Mouse (Mus musculus) macrophage (primary cell): Measurements from ENCODE around the gene Slc26a9. TPM values are rescaled to one million over a fixed set of nuclear protein-coding genes. Genes with fewer than 3 reads are reported as not detected.

Experiments used
- H3K27ac ChIP-seq: fragments of 350-480 bp; formaldehyde crosslinking; 2 replicates; pipeline ENCODE4 v1.9.0; 2021
- H3K36me3 ChIP-seq: fragments of 350-480 bp; formaldehyde crosslinking; 2 replicates; pipeline ENCODE4 v1.9.0; 2021; ENCODE audit errors: inconsistent target
- H3K4me3 ChIP-seq: fragments of 350-480 bp; formaldehyde crosslinking; 2 replicates; pipeline ENCODE4 v1.9.0; 2021; ENCODE audit errors: inconsistent target
- H3K79me2 ChIP-seq: fragments of 350-480 bp; formaldehyde crosslinking; 2 replicates; pipeline ENCODE4 v1.9.0; 2021; ENCODE audit errors: inconsistent target
- WGBS: methylation state at CpG from one replicate; pipeline ENCODE4 v1.1.7; 2026; ENCODE audit warnings: inconsistent platforms; ENCODE audit not compliant: missing documents; 5-methylcytosine and 5-hydroxymethylcytosine counted together
- polyA plus RNA-seq: library from polyadenylated mRNA; stranded (reverse); fragments of 250-400 nt; gene quantifications from 3 replicates; pipeline ENCODE4 v1.2.4, GENCODE M21; 2018; ENCODE audit warnings: inconsistent platforms

Slc26a9 gene
- polyA plus RNA-seq, 1 experiment from 2014 or later: not detected

- Histone ChIP-seq H3K4me3 (no peak overlapping the region), H3K36me3 (no peaks in the 10 kb centered on the region), H3K27ac (no peak overlapping the region), H3K79me2 (no peaks in the 10 kb centered on the region)
- 61% methylated on average over 15 of the region's 15 CpGs for WGBS
These were observed 6.1 kb downstream of the Slc26a9 start for GRCm38 (mm10) chr1:131749706-131750545.

DNA sequence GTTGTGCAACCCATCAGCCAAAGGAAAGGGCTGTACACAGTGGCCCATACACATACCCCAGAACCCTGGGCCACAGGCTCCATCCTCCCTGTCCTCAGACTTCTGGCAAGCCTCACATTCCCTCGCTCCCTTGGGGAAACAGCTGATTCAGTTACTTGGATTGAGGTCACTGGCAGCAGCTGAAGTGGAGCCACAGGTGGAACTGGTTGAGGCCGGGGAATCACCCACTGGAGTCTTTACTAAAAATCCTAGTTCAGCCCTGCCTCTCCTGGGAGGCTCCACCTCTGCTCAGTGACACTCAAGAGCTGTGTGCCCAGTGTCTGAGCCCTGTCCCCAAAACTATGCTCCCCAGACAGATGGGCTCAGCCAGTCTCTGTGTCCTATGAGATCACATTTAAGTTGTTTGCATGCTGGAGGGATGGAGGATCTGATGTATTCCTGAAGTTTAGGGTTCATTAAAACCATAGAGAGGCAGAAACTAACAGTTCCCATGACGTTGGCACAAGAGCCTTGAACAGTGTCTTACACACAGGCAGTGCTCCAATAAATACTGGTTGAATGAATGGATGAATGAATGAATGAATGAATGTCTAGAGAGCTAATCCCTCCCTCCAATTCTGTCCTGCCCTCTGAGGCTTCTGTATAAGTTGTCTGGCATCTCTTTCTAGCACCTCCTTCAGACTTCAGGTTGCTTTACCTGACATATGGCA lies 7.5 kb downstream of the Slc26a9 start:
- Histone ChIP-seq H3K4me3 (no peak overlapping the region), H3K27ac (no peak overlapping the region), H3K36me3 (no peaks in the 10 kb centered on the region), H3K79me2 (no peaks in the 10 kb centered on the region)
- WGBS: 93% methylated on average over 3 of the region's 3 CpGs

- Histone ChIP-seq H3K79me2 (no peaks in the 10 kb centered on the region), H3K4me3 (no peak overlapping the region), H3K27ac (no peak overlapping the region), H3K36me3 (no peaks in the 10 kb centered on the region)
- 33% methylated on average over 10 of the region's 10 CpGs for WGBS
These were observed 8.1 kb downstream of the Slc26a9 start for GRCm38 (mm10) chr1:131751891-131752311.

DNA sequence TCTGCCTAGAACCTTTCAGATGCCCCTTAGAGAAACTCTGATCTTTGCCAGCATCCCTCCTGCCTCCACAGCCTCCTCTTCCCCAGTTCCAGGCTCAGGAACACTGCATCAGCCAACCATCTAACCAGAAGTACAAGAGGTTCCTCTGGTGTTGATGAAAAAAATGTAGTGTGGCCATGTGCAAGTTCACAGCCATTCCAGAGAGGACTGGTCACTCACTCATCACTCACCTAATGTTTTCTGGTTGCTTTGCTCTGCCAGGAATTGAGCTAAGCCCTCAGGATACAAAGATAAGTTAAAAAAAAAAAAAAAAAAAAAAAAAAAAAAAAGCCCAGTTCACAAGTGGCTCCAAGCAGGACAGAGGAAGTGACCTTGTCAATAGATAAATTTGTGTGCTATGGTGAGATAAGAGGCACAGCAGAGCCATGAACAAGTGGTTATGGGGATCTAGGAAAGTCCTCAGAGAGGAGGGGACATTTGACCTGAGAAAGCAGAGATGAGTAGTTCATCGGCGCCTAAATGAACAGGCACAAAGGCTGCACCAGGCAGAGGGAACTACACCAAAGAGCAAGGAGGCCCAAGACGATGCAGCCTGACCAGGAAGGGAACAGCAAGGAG lies 10.5 kb downstream of the Slc26a9 start:
- 18% methylated on average over 3 of the region's 3 CpGs for WGBS
- no peak overlapping the region for H3K27ac ChIP-seq
- no peaks in the 10 kb centered on the region for H3K36me3 ChIP-seq
- no peak overlapping the region for H3K4me3 ChIP-seq
- H3K79me2 ChIP-seq: no peaks in the 10 kb centered on the region

DNA sequence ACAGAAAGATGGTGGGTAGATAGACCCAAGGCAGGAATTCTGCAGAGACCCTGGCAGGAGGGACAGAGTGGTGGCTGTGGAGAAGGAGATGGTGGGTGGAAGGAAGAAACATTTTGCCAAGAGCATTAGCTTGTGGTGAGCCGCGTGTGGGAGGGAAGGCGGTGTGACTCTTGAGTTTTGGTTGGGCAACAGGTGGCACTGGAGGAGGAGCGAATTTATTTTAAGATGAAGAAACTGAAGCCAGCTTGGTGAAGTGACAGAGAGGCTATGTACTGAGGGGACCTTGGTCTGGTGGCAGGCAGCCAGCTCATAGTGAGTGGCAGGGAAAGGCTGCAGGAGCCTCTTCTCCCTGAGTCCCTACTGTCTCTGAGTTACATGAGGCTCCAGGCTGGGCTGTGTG lies 11.1 kb downstream of the Slc26a9 start:
- H3K36me3 ChIP-seq: no peaks in the 10 kb centered on the region
- H3K79me2 ChIP-seq: no peaks in the 10 kb centered on the region
- 36% methylated on average over 4 of the region's 4 CpGs for WGBS
- H3K4me3 ChIP-seq: no peak overlapping the region
- H3K27ac ChIP-seq: no peak overlapping the region

GRCm38 (mm10) chr1:131757211-131757610 lies 13.4 kb downstream of the Slc26a9 start:
- 96% methylated on average over 6 of the region's 6 CpGs for WGBS

DNA sequence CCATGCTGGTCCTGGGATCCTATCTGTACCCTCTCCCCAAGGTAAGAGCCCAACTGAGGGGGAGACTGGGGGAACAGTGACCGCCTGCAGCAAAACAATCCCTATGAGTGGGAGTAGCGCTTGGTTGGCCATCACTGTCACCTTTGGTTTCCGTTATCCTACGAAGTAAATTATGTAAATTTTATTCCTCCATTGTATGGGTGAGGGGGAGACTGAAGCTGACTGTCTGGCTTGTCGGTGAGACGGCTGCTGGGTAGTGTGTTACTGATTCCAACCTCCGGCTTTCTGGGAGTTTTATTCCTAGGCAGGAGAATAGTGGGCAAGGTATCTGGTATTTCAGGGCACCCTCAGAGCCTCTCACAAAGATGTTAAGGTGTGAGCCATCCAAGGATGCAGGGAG lies 15.0 kb downstream of the Slc26a9 start:
- no peak overlapping the region for H3K27ac ChIP-seq
- no peak overlapping the region for H3K4me3 ChIP-seq
- over 99% methylated on average over 6 of the region's 7 CpGs for WGBS
- H3K79me2 ChIP-seq: no peaks in the 10 kb centered on the region
- H3K36me3 ChIP-seq: no peaks in the 10 kb centered on the region

More at GRCm38 (mm10) chr1:131757211-131757610, 13.4 kb downstream of the Slc26a9 start:
- H3K27ac ChIP-seq: no peak overlapping the region
- H3K36me3 ChIP-seq: no peaks in the 10 kb centered on the region
- no peaks in the 10 kb centered on the region for H3K79me2 ChIP-seq
- no peak overlapping the region for H3K4me3 ChIP-seq

- WGBS: 40% methylated on average over 9 of the region's 9 CpGs
- Histone ChIP-seq H3K36me3 (no peaks in the 10 kb centered on the region), H3K4me3 (no peak overlapping the region), H3K27ac (peak overlapping the region; percentile 24), H3K79me2 (no peaks in the 10 kb centered on the region)
These were observed 16.0 kb downstream of the Slc26a9 start for GRCm38 (mm10) chr1:131759667-131760427.

DNA sequence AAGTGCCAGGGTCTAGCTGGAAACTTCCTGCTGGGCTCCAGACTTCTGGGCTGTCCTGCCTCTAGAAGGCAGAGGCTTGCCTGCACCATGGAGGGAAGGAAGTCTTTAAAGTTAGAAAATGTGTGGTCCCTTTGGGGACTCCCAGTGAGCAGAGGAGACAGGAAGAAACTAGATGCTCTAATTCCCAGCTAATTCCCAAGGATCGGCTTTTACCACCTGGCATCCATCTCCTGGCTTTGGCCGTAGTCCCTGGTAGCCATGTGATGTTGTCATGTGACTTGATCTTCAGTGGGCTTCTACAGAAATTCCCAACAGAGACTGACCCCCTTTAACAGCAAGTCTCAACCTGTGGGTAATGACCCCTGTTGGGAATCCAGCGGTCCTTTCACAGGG lies 16.6 kb downstream of the Slc26a9 start:
- WGBS: 97% methylated on average over 3 of the region's 3 CpGs
- Histone ChIP-seq H3K79me2 (no peaks in the 10 kb centered on the region), H3K4me3 (no peak overlapping the region), H3K27ac (peak overlapping the region; percentile 24), H3K36me3 (no peaks in the 10 kb centered on the region)

- H3K79me2 ChIP-seq: no peaks in the 10 kb centered on the region
- 46% methylated on average over 13 of the region's 13 CpGs for WGBS
- no peaks in the 10 kb centered on the region for H3K36me3 ChIP-seq
- H3K27ac ChIP-seq: peak overlapping the region; percentile 32; the same call in 1 of the 2 replicates
- H3K4me3 ChIP-seq: no peak overlapping the region
These were observed 17.4 kb downstream of the Slc26a9 start for GRCm38 (mm10) chr1:131761079-131761831.

- Histone ChIP-seq H3K36me3 (no peaks in the 10 kb centered on the region), H3K27ac (no peak overlapping the region), H3K4me3 (no peak overlapping the region), H3K79me2 (no peaks in the 10 kb centered on the region)
- WGBS: 62% methylated on average over 8 of the region's 9 CpGs
These were observed 19.9 kb downstream of the Slc26a9 start for GRCm38 (mm10) chr1:131763683-131764082.

DNA sequence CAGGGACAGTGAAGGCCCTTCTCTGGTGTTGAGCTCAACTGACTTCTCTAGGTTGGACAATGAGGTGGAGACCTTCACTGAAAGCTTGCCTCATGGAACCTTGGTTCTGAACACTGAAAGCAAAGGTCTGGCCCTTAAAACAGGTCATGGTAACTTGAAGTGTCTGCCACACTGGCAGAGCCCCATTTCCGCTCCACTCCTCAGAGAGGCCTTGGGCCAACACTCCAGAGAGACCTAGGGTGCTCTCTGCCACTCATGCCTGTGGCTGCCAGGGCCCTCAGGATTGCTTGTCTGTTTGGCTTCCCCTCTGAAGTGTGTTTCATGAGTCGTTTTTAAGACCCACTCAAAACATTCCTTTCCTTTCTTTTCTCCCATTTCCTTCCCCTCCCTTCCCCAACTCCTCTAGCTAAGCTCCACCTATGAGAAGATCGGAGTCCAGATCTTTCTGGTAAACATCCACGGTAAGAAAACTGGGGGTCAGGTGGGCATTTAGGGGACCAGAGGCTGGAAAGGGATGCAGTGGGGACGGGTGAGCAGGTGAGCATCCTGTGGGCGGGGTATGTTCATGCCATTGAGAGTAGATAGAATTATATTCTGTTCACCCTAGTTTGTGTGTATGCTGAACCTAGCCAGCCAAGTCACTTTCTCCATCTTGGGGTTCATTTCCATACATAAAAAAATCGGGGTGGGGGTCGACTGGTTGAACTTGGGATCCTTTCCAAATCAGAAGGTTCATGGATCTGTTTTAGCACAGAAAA lies 20.9 kb downstream of the Slc26a9 start:
- H3K27ac ChIP-seq: no peak overlapping the region
- 62% methylated on average over 8 of the region's 8 CpGs for WGBS
- no peak overlapping the region for H3K4me3 ChIP-seq
- no peaks in the 10 kb centered on the region for H3K79me2 ChIP-seq
- H3K36me3 ChIP-seq: no peaks in the 10 kb centered on the region

GRCm38 (mm10) chr1:131765357-131766001 lies 21.7 kb downstream of the Slc26a9 start:
- Histone ChIP-seq H3K36me3 (no peaks in the 10 kb centered on the region), H3K27ac (no peak overlapping the region), H3K4me3 (no peak overlapping the region), H3K79me2 (no peaks in the 10 kb centered on the region)
- WGBS: 16% methylated on average over 11 of the region's 11 CpGs
